Mouse (Mus musculus): Measurements from ENCODE around the gene Fxn. TPM values are rescaled to one million over a fixed set of nuclear protein-coding genes. Genes with fewer than 3 reads are reported as not detected.
A peak's percentile ranks its signal among the peaks of the same experiment; 100 is the strongest.

Gene Fxn
- total and polyA plus RNA-seq, 3 experiments, result 25.8 to 34.6 (median 31.1) TPM

- H3K27ac ChIP-seq (ENCODE audit: insufficient read depth, low read depth), result no peak overlapping the region
- H3K36me3 ChIP-seq (replicated peaks in 1 of 2; ENCODE audit: control insufficient read depth in 1 of 2, insufficient read depth in 1 of 2, low read length in 1 of 2), result peaks cover 26 to 70% of the 10 kb centered on the region in 2 experiments
- in situ Hi-C loops (cut with MboI; ENCODE audit: low pct_ligation_motif_present, low pct_unique_long_range_greater_than_20kb, low sequenced_read_pairs), result loop anchor here (10.0 to 25.0 kb wide), 2 partner anchors 285 to 417 kb away; no protein-coding TSS in a partner anchor
- dilution Hi-C loops (cut with MboI; ENCODE audit: extremely low pct_ligation_motif_present, extremely low pct_unique_long_range_greater_than_20kb, low sequenced_read_pairs), result no loop called here
- peak; percentile 90 for DNase-seq (ENCODE audit: extremely low read depth)
- no peaks in the 10 kb centered on the region for H3K79me2 ChIP-seq (replicated peaks; ENCODE audit: control insufficient read depth, extremely low read depth, insufficient read depth, poor library complexity, severe bottlenecking)
- peaks cover 0 to 12% of the 10 kb centered on the region in 2 experiments; a peak in 2 of 4 replicates for H3K4me1 ChIP-seq (ENCODE audit: control insufficient read depth in 1 of 2, insufficient read depth in 2 of 2)
- H3K9ac ChIP-seq (ENCODE audit: insufficient read depth, low read depth), result no peak overlapping the region
- no peak overlapping the region for H3K4me2 ChIP-seq (ENCODE audit: insufficient read depth, low read depth, poor library complexity, severe bottlenecking)
- TF ChIP-seq CTCF (conservative IDR thresholded peaks at IDR 0.05 in 1 of 2, IDR thresholded peaks at IDR 0.05 in 1 of 2; ENCODE audit: low read depth in 2 of 2, low read length in 2 of 2) (peak; percentile 68 to 91), MAX (IDR thresholded peaks at IDR 0.05; ENCODE audit: low read length) (0 out of 2 replicates have a peak, but pooled peaks have one; percentile 32), MYC (IDR thresholded peaks at IDR 0.05; ENCODE audit: low read depth, low read length) (peak; percentile 91), ZC3H11A (IDR thresholded peaks at IDR 0.05; ENCODE audit: low read depth, low read length) (no peak), RAD21 (IDR thresholded peaks at IDR 0.05; ENCODE audit: low read depth, low read length) (peak; percentile 80), SMC3 (IDR thresholded peaks at IDR 0.05; ENCODE audit: low read depth, low read length) (peak; percentile 74)
- H3K27me3 ChIP-seq (replicated peaks), result no peaks in the 10 kb centered on the region
- H3K4me3 ChIP-seq (replicated peaks in 1 of 3; ENCODE audit: low read depth in 2 of 3, low read length in 2 of 3, poor library complexity in 1 of 3), result no peak overlapping the region
- no peaks in the 10 kb centered on the region for H3K9me3 ChIP-seq (replicated peaks; ENCODE audit: low read length)
Measured at GRCm38 (mm10) chr19:24271746-24272426, 8.5 kb downstream of the Fxn start.

GRCm38 (mm10) chr19:24271326-24271725 is 9.1 kb downstream of the Fxn start:
- H3K36me3 ChIP-seq (replicated peaks in 1 of 2; ENCODE audit: control insufficient read depth in 1 of 2, insufficient read depth in 1 of 2, low read length in 1 of 2), result peaks cover 23 to 69% of the 10 kb centered on the region in 2 experiments

GRCm38 (mm10) chr19:24268531-24268930 is 11.9 kb downstream of the Fxn start:
- no peak overlapping the region for H3K4me3 ChIP-seq (replicated peaks in 1 of 3; ENCODE audit: low read depth in 2 of 3, low read length in 2 of 3, poor library complexity in 1 of 3)
- dilution Hi-C loops (cut with MboI; ENCODE audit: extremely low pct_ligation_motif_present, extremely low pct_unique_long_range_greater_than_20kb, low sequenced_read_pairs) (no loop called here), in situ Hi-C loops (cut with MboI; ENCODE audit: low pct_ligation_motif_present, low pct_unique_long_range_greater_than_20kb, low sequenced_read_pairs) (loop anchor here (25.0 kb wide), 1 partner anchor 281 kb away; no protein-coding TSS in a partner anchor)
- no peaks in the 10 kb centered on the region for H3K9me3 ChIP-seq (replicated peaks; ENCODE audit: low read length)
- H3K79me2 ChIP-seq (replicated peaks; ENCODE audit: control insufficient read depth, extremely low read depth, insufficient read depth, poor library complexity, severe bottlenecking), result no peaks in the 10 kb centered on the region
- no peak overlapping the region for H3K4me2 ChIP-seq (ENCODE audit: insufficient read depth, low read depth, poor library complexity, severe bottlenecking)
- H3K27ac ChIP-seq (ENCODE audit: insufficient read depth, low read depth), result no peak overlapping the region
- no peaks in the 10 kb centered on the region for H3K27me3 ChIP-seq (replicated peaks)
- H3K4me1 ChIP-seq (ENCODE audit: control insufficient read depth in 1 of 2, insufficient read depth in 2 of 2), result peaks cover 0 to 11% of the 10 kb centered on the region in 2 experiments; a peak in 2 of 4 replicates
- DNase-seq (ENCODE audit: extremely low read depth), result no peak
- H3K9ac ChIP-seq (ENCODE audit: insufficient read depth, low read depth), result no peak overlapping the region
- peaks cover 21 to 73% of the 10 kb centered on the region in 2 experiments for H3K36me3 ChIP-seq (replicated peaks in 1 of 2; ENCODE audit: control insufficient read depth in 1 of 2, insufficient read depth in 1 of 2, low read length in 1 of 2)
- TF ChIP-seq ETS1 (conservative IDR thresholded peaks at IDR 0.05; ENCODE audit: low read depth, low read length) (no peak), ELF1 (IDR thresholded peaks at IDR 0.05; ENCODE audit: low read depth, low read length) (no peak), KAT2A (IDR thresholded peaks at IDR 0.05; ENCODE audit: insufficient replicate concordance, low read length) (no peak), MAFK (IDR thresholded peaks at IDR 0.05; ENCODE audit: insufficient replicate concordance, low read length) (no peak), JUND (conservative IDR thresholded peaks at IDR 0.05; ENCODE audit: low read depth, low read length) (no peak), CHD2 (IDR thresholded peaks at IDR 0.05; ENCODE audit: low read length) (no peak), MAX (IDR thresholded peaks at IDR 0.05; ENCODE audit: low read length) (no peak), ZKSCAN1 (IDR thresholded peaks at IDR 0.05; ENCODE audit: borderline replicate concordance, low read depth, low read length) (no peak), POLR2AphosphoS2 (IDR thresholded peaks at IDR 0.05; ENCODE audit: low read depth, low read length) (no peak), CTCF (conservative IDR thresholded peaks at IDR 0.05 in 1 of 2, IDR thresholded peaks at IDR 0.05 in 1 of 2; ENCODE audit: low read depth in 2 of 2, low read length in 2 of 2) (no peak), TBP (conservative IDR thresholded peaks at IDR 0.05; ENCODE audit: low read depth, low read length) (no peak), MAZ (IDR thresholded peaks at IDR 0.05; ENCODE audit: low read depth, low read length) (no peak), RAD21 (IDR thresholded peaks at IDR 0.05; ENCODE audit: low read depth, low read length) (no peak), SIN3A (IDR thresholded peaks at IDR 0.05; ENCODE audit: low read length) (no peak), UBTF (IDR thresholded peaks at IDR 0.05; ENCODE audit: low read depth, low read length) (no peak), MXI1 (IDR thresholded peaks at IDR 0.05; ENCODE audit: low read depth, low read length) (no peak)

More at GRCm38 (mm10) chr19:24271326-24271725, 9.1 kb downstream of the Fxn start:
- Histone ChIP-seq H3K27me3 (replicated peaks) (no peaks in the 10 kb centered on the region), H3K4me2 (ENCODE audit: insufficient read depth, low read depth, poor library complexity, severe bottlenecking) (no peak overlapping the region), H3K27ac (ENCODE audit: insufficient read depth, low read depth) (no peak overlapping the region), H3K9me3 (replicated peaks; ENCODE audit: low read length) (no peaks in the 10 kb centered on the region), H3K4me3 (replicated peaks in 1 of 3; ENCODE audit: low read depth in 2 of 3, low read length in 2 of 3, poor library complexity in 1 of 3) (no peak overlapping the region), H3K4me1 (ENCODE audit: control insufficient read depth in 1 of 2, insufficient read depth in 2 of 2) (peaks cover 0 to 11% of the 10 kb centered on the region in 2 experiments; a peak in 2 of 4 replicates), H3K9ac (ENCODE audit: insufficient read depth, low read depth) (no peak overlapping the region), H3K79me2 (replicated peaks; ENCODE audit: control insufficient read depth, extremely low read depth, insufficient read depth, poor library complexity, severe bottlenecking) (no peaks in the 10 kb centered on the region)
- dilution Hi-C loops (cut with MboI; ENCODE audit: extremely low pct_ligation_motif_present, extremely low pct_unique_long_range_greater_than_20kb, low sequenced_read_pairs), result no loop called here
- no peak for TF ChIP-seq CHD1 (IDR thresholded peaks at IDR 0.05; ENCODE audit: low read depth, low read length)
- no peak for TF ChIP-seq SMC3 (IDR thresholded peaks at IDR 0.05; ENCODE audit: low read depth, low read length)
- no peak for TF ChIP-seq CTCF (conservative IDR thresholded peaks at IDR 0.05 in 1 of 2, IDR thresholded peaks at IDR 0.05 in 1 of 2; ENCODE audit: low read depth in 2 of 2, low read length in 2 of 2)
- TF ChIP-seq MXI1 (IDR thresholded peaks at IDR 0.05; ENCODE audit: low read depth, low read length), result no peak
- no peak for TF ChIP-seq USF2 (conservative IDR thresholded peaks at IDR 0.05; ENCODE audit: low read depth, low read length)
- no peak for TF ChIP-seq IRF4 (IDR thresholded peaks at IDR 0.05; ENCODE audit: low read depth, low read length)
- TF ChIP-seq ZNF384 (IDR thresholded peaks at IDR 0.05; ENCODE audit: low read depth, low read length), result no peak
- TF ChIP-seq EP300 (IDR thresholded peaks at IDR 0.05; ENCODE audit: low read length), result no peak
- no peak for TF ChIP-seq MAFK (IDR thresholded peaks at IDR 0.05; ENCODE audit: insufficient replicate concordance, low read length)
- TF ChIP-seq MYC (IDR thresholded peaks at IDR 0.05; ENCODE audit: low read depth, low read length), result no peak
- no peak for TF ChIP-seq POLR2A (IDR thresholded peaks at IDR 0.05; ENCODE audit: low read depth, low read length)
- TF ChIP-seq UBTF (IDR thresholded peaks at IDR 0.05; ENCODE audit: low read depth, low read length), result no peak
- no peak for TF ChIP-seq TCF12 (IDR thresholded peaks at IDR 0.05; ENCODE audit: low read depth, low read length)
- in situ Hi-C loops (cut with MboI; ENCODE audit: low pct_ligation_motif_present, low pct_unique_long_range_greater_than_20kb, low sequenced_read_pairs), result loop anchor here (10.0 to 25.0 kb wide), 2 partner anchors 284 to 417 kb away; no protein-coding TSS in a partner anchor
- peak; percentile 45 for DNase-seq (ENCODE audit: extremely low read depth)
